Mouse (Mus musculus): ENCODE data around the gene Rab3d.

- TF ChIP-seq POLR2A (IDR thresholded peaks at IDR 0.05; ENCODE audit: low read depth, low read length) (no peak), CTCF (conservative IDR thresholded peaks at IDR 0.05; ENCODE audit: insufficient read depth, insufficient read length, low read depth, low read length) (no peak; the same call in 1 of the 2 replicates)
Measured at GRCm38 (mm10) chr9:21950322-21950721, 32.3 kb upstream of the Rab3d start.
